Mouse (Mus musculus) hindbrain, postnatal 0 days (tissue): ENCODE data around the gene Crygn. TPM values are rescaled to one million over a fixed set of nuclear protein-coding genes. Genes with fewer than 3 reads are reported as not detected.

ENCODE experiments used
- ATAC-seq: fragments of 200-750 bp; cut with Nextera tagmentation; 2 replicates; pipeline ENCODE4 v1.8.0; 2017; ENCODE audit warnings: mild to moderate bottlenecking, moderate TSS enrichment, moderate library complexity
- DNase-seq: peaks from one replicate; pipeline ENCODE4 v3.0.0-alpha.2; 2015; ENCODE audit warnings: low spot score
- H3K27ac ChIP-seq: fragments of 300-500 bp; sonication (generic); 2 replicates; pipeline ENCODE4 v1.5.1; 2014; ENCODE audit warnings: mild to moderate bottlenecking
- H3K27me3 ChIP-seq: fragments of 300-500 bp; sonication (generic); 2 replicates; pipeline ENCODE4 v1.6.1; 2014; ENCODE audit warnings: low read length, mixed read lengths; ENCODE audit not compliant: insufficient read depth
- H3K36me3 ChIP-seq: fragments of 300-500 bp; sonication (generic); 2 replicates; pipeline ENCODE4 v1.6.1; 2014; ENCODE audit warnings: low read length, mixed read lengths; ENCODE audit not compliant: insufficient read depth
- H3K4me1 ChIP-seq: fragments of 300-500 bp; sonication (generic); 2 replicates; pipeline ENCODE4 v1.6.1; 2014; ENCODE audit warnings: antibody characterized with exemption, low read length, mixed read lengths; ENCODE audit not compliant: insufficient read depth
- H3K4me2 ChIP-seq: fragments of 300-500 bp; sonication (generic); 2 replicates; pipeline ENCODE4 v1.6.1; 2014; ENCODE audit warnings: low read depth, mild to moderate bottlenecking, low read length, moderate library complexity, mixed read lengths
- H3K4me3 ChIP-seq: fragments of 300-500 bp; sonication (generic); 2 replicates; pipeline ENCODE4 v1.5.1; 2014; ENCODE audit warnings: low read length
- H3K9ac ChIP-seq: fragments of 300-500 bp; sonication (generic); replicated peaks from 2 replicates; pipeline ENCODE4 v1.6.1; 2014; ENCODE audit warnings: mild to moderate bottlenecking, low read length, moderate library complexity, mixed read lengths
- H3K9me3 ChIP-seq: fragments of 300-500 bp; sonication (generic); 2 replicates; pipeline ENCODE4 v1.6.1; 2016; ENCODE audit warnings: low read length, mixed read lengths
- CTCF ChIP-seq: IDR thresholded peaks from 2 replicates; pipeline ENCODE4 v1.5.1; 2016; ENCODE audit warnings: antibody characterized with exemption, control low read depth, low read depth
- WGBS: fragments of 180-500 bp; shearing (Covaris S2); extraction: QIAGEN DNeasy Blood & Tissue Kit; methylation state at CpG from one replicate; pipeline ENCODE4 v1.1.7; 2014; 5-methylcytosine and 5-hydroxymethylcytosine counted together
- polyA plus RNA-seq: library from polyadenylated mRNA; unstranded; fragments of >200 nt; fragmentation: Nextera tagmentation; extraction: Ambion mirVana; gene quantifications from 2 replicates; pipeline ENCODE4 v1.2.1, GENCODE M21; 2015
- total RNA-seq: library from RNA; depleted of rRNA; stranded (reverse); fragments of >200 nt; gene quantifications from 2 replicates; pipeline ENCODE4 v1.2.3, GENCODE M21; 2014

Gene Crygn
- total and polyA plus RNA-seq, 2 experiments from 2014 or later = 5.4 TPM; not detected in 1

GRCm38 (mm10) chr5:24792961-24793360, 35.2 kb upstream of the Crygn start:
- no peak overlapping the region for H3K27ac ChIP-seq
- WGBS = 74% methylated on average over 7 of the region's 7 CpGs
- H3K9ac ChIP-seq = no peak overlapping the region
- no peak for ATAC-seq
- no peaks in the 10 kb centered on the region for H3K9me3 ChIP-seq
- H3K4me2 ChIP-seq = no peak overlapping the region
- no peak overlapping the region for H3K4me3 ChIP-seq
- H3K27me3 ChIP-seq = no peaks in the 10 kb centered on the region
- DNase-seq = no peak
- TF ChIP-seq CTCF = no peak
- no peaks in the 10 kb centered on the region for H3K36me3 ChIP-seq
- H3K4me1 ChIP-seq = no peaks in the 10 kb centered on the region

GRCm38 (mm10) chr5:24782957-24783356, 25.1 kb upstream of the Crygn start:
- ATAC-seq = no peak
- H3K9me3 ChIP-seq = 0 out of 2 replicates have a peak, but pooled peaks cover 6% of the 10 kb centered on the region
- no peak overlapping the region for H3K4me3 ChIP-seq
- no peak for DNase-seq
- no peaks in the 10 kb centered on the region for H3K27me3 ChIP-seq
- WGBS = 81% methylated on average over 4 of the region's 4 CpGs
- no peak overlapping the region for H3K27ac ChIP-seq
- TF ChIP-seq CTCF = no peak
- no peak overlapping the region for H3K4me2 ChIP-seq
- H3K36me3 ChIP-seq = no peaks in the 10 kb centered on the region
- H3K4me1 ChIP-seq = no peaks in the 10 kb centered on the region; the same call in 1 of the 2 replicates
- H3K9ac ChIP-seq = no peak overlapping the region

- ATAC-seq = no peak
- TF ChIP-seq CTCF = no peak
- no peaks in the 10 kb centered on the region; the same call in 1 of the 2 replicates for H3K4me1 ChIP-seq
- no peak overlapping the region for H3K9ac ChIP-seq
- H3K27ac ChIP-seq = no peak overlapping the region
- no peak for DNase-seq
- H3K9me3 ChIP-seq = 0 out of 2 replicates have a peak, but pooled peaks cover 6% of the 10 kb centered on the region
- H3K4me2 ChIP-seq = no peak overlapping the region
- H3K27me3 ChIP-seq = no peaks in the 10 kb centered on the region
- WGBS = 20% methylated on average over 5 of the region's 5 CpGs
- no peak overlapping the region for H3K4me3 ChIP-seq
- H3K36me3 ChIP-seq = no peaks in the 10 kb centered on the region
These were observed 23.2 kb upstream of the Crygn start for GRCm38 (mm10) chr5:24781048-24781447.

- Histone ChIP-seq H3K4me3 (no peak overlapping the region), H3K9me3 (0 out of 2 replicates have a peak, but pooled peaks cover 1% of the 10 kb centered on the region), H3K9ac (no peak overlapping the region), H3K36me3 (no peaks in the 10 kb centered on the region), H3K27me3 (no peaks in the 10 kb centered on the region), H3K4me1 (no peaks in the 10 kb centered on the region; the same call in 1 of the 2 replicates), H3K27ac (no peak overlapping the region), H3K4me2 (no peak overlapping the region)
- WGBS = 45% methylated on average over 15 of the region's 15 CpGs
- TF ChIP-seq CTCF = peak; percentile 76
- peak; percentile 58 for DNase-seq
- 0 out of 2 replicates have a peak, but pooled peaks have one; percentile 24 for ATAC-seq
These were observed 22.2 kb upstream of the Crygn start for GRCm38 (mm10) chr5:24779881-24780512.

GRCm38 (mm10) chr5:24779321-24779720, 21.5 kb upstream of the Crygn start:
- TF ChIP-seq CTCF = no peak
- ATAC-seq = no peak
- no peak for DNase-seq

GRCm38 (mm10) chr5:24778843-24779140, 21.0 kb upstream of the Crygn start:
- no peak overlapping the region for H3K9ac ChIP-seq

More at GRCm38 (mm10) chr5:24779321-24779720, 21.5 kb upstream of the Crygn start:
- Histone ChIP-seq H3K4me2 (no peak overlapping the region), H3K36me3 (no peaks in the 10 kb centered on the region), H3K4me1 (no peaks in the 10 kb centered on the region; the same call in 1 of the 2 replicates), H3K9ac (no peak overlapping the region), H3K9me3 (no peaks in the 10 kb centered on the region), H3K4me3 (no peak overlapping the region), H3K27ac (no peak overlapping the region), H3K27me3 (no peaks in the 10 kb centered on the region)

More at GRCm38 (mm10) chr5:24778843-24779140, 21.0 kb upstream of the Crygn start:
- no peak for TF ChIP-seq CTCF
- Histone ChIP-seq H3K9me3 (no peaks in the 10 kb centered on the region), H3K27ac (no peak overlapping the region), H3K27me3 (no peaks in the 10 kb centered on the region), H3K36me3 (no peaks in the 10 kb centered on the region), H3K4me1 (no peaks in the 10 kb centered on the region; the same call in 1 of the 2 replicates), H3K4me2 (peak overlapping the region; percentile 42), H3K4me3 (0 out of 2 replicates have a peak overlapping the region, but pooled peaks have one; percentile 13)
- DNase-seq (no peak), ATAC-seq (peak; percentile 40; the same call in 1 of the 2 replicates)
- WGBS = 29% methylated on average over 13 of the region's 13 CpGs
